Comparison of ENCODE assay signal across 22 mouse cellular contexts in the genomic region with DNA sequence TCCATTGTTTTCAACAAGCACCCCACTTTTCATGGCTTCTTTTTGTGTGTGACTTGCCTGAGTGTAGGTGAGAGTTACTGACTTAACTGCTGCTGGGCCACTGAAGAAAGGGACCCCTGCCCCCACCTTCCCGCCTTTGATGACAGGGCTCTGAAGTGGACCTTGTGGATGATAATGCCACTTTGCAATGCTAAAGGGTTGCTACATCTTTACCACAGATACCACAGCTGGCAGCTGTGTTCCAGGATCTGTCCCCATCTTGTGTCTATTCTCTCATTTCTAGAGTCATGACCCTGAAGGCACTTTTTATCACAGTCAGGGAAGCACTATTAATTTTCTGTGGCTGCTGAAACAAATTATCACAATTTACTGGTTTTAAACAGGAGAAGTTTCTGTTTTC.
DNase-seq lines count a peak whose midpoint lies in the region; ATAC-seq and TF ChIP-seq lines count a peak whose summit lies in the region.
"Had no signal": no experiment of that assay in that cellular context is flagged by ENCODE, and none has a peak within 500 bp of the region (broad histone marks: within the 10 kb centered on the region; RNA-seq: fewer than 3 reads in every experiment).

No protein-coding gene starts in this region.

- no peak for ATAC-seq in intestine, embryonic 14.5 days (replicated peaks; ENCODE audit: low FRiP score, low TSS enrichment, low read depth)
- ATAC-seq in intestine, embryonic 15.5 days: no peak
- ATAC-seq in granulocyte monocyte progenitor cell, adult 5-6 weeks (replicated peaks; ENCODE audit: poor library complexity, severe bottlenecking): peak; percentile 96
- peak; percentile 68 for ATAC-seq in megakaryocyte-erythroid progenitor cell, adult 5-6 weeks (replicated peaks; ENCODE audit: low FRiP score, low TSS enrichment, poor library complexity, severe bottlenecking)
- ATAC-seq: forebrain, embryonic 14.5 days; forebrain, postnatal 0 days; Patski had no signal

- H3K4me2 ChIP-seq in intestine, embryonic 14.5 days (ENCODE audit: low read length): no peak overlapping the region
- H3K4me2 ChIP-seq in intestine, embryonic 15.5 days (replicated peaks): no peak overlapping the region
- H3K4me2 ChIP-seq: embryonic facial prominence, embryonic 12.5 days; embryonic facial prominence, embryonic 15.5 days; hindbrain, embryonic 12.5 days; hindbrain, embryonic 15.5 days had no signal

- H3K27me3 ChIP-seq in intestine, embryonic 14.5 days (replicated peaks; ENCODE audit: control insufficient read depth, insufficient read depth, low read length): no peaks in the 10 kb centered on the region
- no peaks in the 10 kb centered on the region for H3K27me3 ChIP-seq in intestine, embryonic 15.5 days (replicated peaks)
- no peaks in the 10 kb centered on the region for H3K27me3 ChIP-seq in cerebellum, adult 2 months (ENCODE audit: control insufficient read depth, insufficient read depth, low read length)
- H3K27me3 ChIP-seq: embryonic facial prominence, embryonic 12.5 days; embryonic facial prominence, embryonic 15.5 days; hindbrain, embryonic 12.5 days; hindbrain, embryonic 15.5 days; Patski had no signal

- no peak overlapping the region for H3K27ac ChIP-seq in intestine, embryonic 14.5 days (ENCODE audit: low read depth)
- H3K27ac ChIP-seq in intestine, embryonic 15.5 days: no peak overlapping the region
- no peak overlapping the region for H3K27ac ChIP-seq in cerebellum, adult 2 months (ENCODE audit: insufficient read depth, low read length)
- H3K27ac ChIP-seq: embryonic facial prominence, embryonic 12.5 days; embryonic facial prominence, embryonic 15.5 days; gastrocnemius, adult 2 months; heart, adult 2 months; heart, embryonic 10.5 days; hindbrain, embryonic 12.5 days; hindbrain, embryonic 15.5 days had no signal

- no peaks in the 10 kb centered on the region for H3K9me3 ChIP-seq in intestine, embryonic 14.5 days (ENCODE audit: control insufficient read depth, low read length)
- H3K9me3 ChIP-seq in intestine, embryonic 15.5 days: no peaks in the 10 kb centered on the region
- H3K9me3 ChIP-seq: embryonic facial prominence, embryonic 12.5 days; embryonic facial prominence, embryonic 15.5 days; heart, embryonic 10.5 days; hindbrain, embryonic 12.5 days; hindbrain, embryonic 15.5 days had no signal

- no peak overlapping the region for H3K9ac ChIP-seq in intestine, embryonic 14.5 days (ENCODE audit: low read length)
- H3K9ac ChIP-seq in intestine, embryonic 15.5 days: no peak overlapping the region
- H3K9ac ChIP-seq: embryonic facial prominence, embryonic 12.5 days; embryonic facial prominence, embryonic 15.5 days; forebrain, postnatal 0 days; hindbrain, embryonic 12.5 days; hindbrain, embryonic 15.5 days had no signal

- no peaks in the 10 kb centered on the region for H3K4me1 ChIP-seq in intestine, embryonic 14.5 days (replicated peaks; ENCODE audit: control insufficient read depth, insufficient read depth, low read length)
- no peaks in the 10 kb centered on the region for H3K4me1 ChIP-seq in intestine, embryonic 15.5 days (replicated peaks)
- no peaks in the 10 kb centered on the region for H3K4me1 ChIP-seq in cerebellum, adult 2 months (ENCODE audit: control insufficient read depth, insufficient read depth, low read length)
- H3K4me1 ChIP-seq: embryonic facial prominence, embryonic 12.5 days; embryonic facial prominence, embryonic 15.5 days; hindbrain, embryonic 12.5 days; hindbrain, embryonic 15.5 days had no signal

- no peak overlapping the region for H3K4me3 ChIP-seq in intestine, embryonic 14.5 days (ENCODE audit: low read depth, low read length)
- H3K4me3 ChIP-seq in intestine, embryonic 15.5 days (replicated peaks): no peak overlapping the region
- H3K4me3 ChIP-seq in cerebellum, adult 2 months (replicated peaks; ENCODE audit: insufficient read depth, low read depth, low read length): no peak overlapping the region
- H3K4me3 ChIP-seq: embryonic facial prominence, embryonic 12.5 days; embryonic facial prominence, embryonic 15.5 days; gastrocnemius, adult 2 months; heart, adult 2 months; heart, embryonic 10.5 days; hindbrain, embryonic 12.5 days; hindbrain, embryonic 15.5 days had no signal

- TF ChIP-seq POLR2A in cerebellum, adult 2 months (IDR thresholded peaks at IDR 0.05; ENCODE audit: borderline replicate concordance, insufficient read depth, low read length): no peak

- WGBS in intestine, embryonic 14.5 days: 88% methylated on average over 1 of the region's 1 CpGs
- 71% methylated on average over 1 of the region's 1 CpGs for WGBS in intestine, embryonic 15.5 days
- WGBS in cerebellum, adult 2 months: 97% methylated on average over 1 of the region's 1 CpGs

- no peak for TF ChIP-seq CTCF in cerebellum, adult 2 months (IDR thresholded peaks at IDR 0.05; ENCODE audit: borderline replicate concordance, insufficient read depth, low read depth, low read length)

- peak; percentile 32 for DNase-seq in intestine, embryonic 14.5 days (ENCODE audit: low spot score)
- DNase-seq in right cerebral cortex, postnatal 10 days (ENCODE audit: low spot score in 2 of 2): no peak
- no peak for DNase-seq in cerebellum, adult 2 months
- DNase-seq: adrenal gland, adult 8-10 months; adrenal gland, postnatal 25 days; cerebellum, adult 11-12 months; cerebellum, adult 9-10 months; cerebellum, postnatal 14 days; forebrain, postnatal 0 days; gastrocnemius, adult 2 months; gastrocnemius, postnatal 14 days; heart, adult 2 months had no signal

- no peaks in the 10 kb centered on the region for H3K36me3 ChIP-seq in intestine, embryonic 14.5 days (ENCODE audit: control insufficient read depth, insufficient read depth, low read length)
- no peaks in the 10 kb centered on the region for H3K36me3 ChIP-seq in intestine, embryonic 15.5 days
- H3K36me3 ChIP-seq: embryonic facial prominence, embryonic 12.5 days; embryonic facial prominence, embryonic 15.5 days; heart, embryonic 10.5 days; hindbrain, embryonic 12.5 days; hindbrain, embryonic 15.5 days had no signal

Comparison
In these comparisons a context has a peak if more than half of its experiments do, and no peak if none do; other contexts are left out.
1. ATAC-seq: peak in granulocyte monocyte progenitor cell, adult 5-6 weeks (single experiment) and megakaryocyte-erythroid progenitor cell, adult 5-6 weeks (single experiment); none in intestine, embryonic 14.5 days (single experiment) and intestine, embryonic 15.5 days (single experiment).